ENCODE assay signal across 8 mouse cellular contexts in genomic region chr5:113286591-113287520, GRCm38 (mm10). TPM values are rescaled to one million over a fixed set of nuclear protein-coding genes. Genes with fewer than 3 reads are reported as not detected.
DNase-seq lines count a peak whose midpoint lies in the region; ATAC-seq and TF ChIP-seq lines count a peak whose summit lies in the region.

No protein-coding gene starts in this region.

- H3K36me3 ChIP-seq in embryonic facial prominence, embryonic 13.5 days: no peaks in the 10 kb centered on the region
- H3K36me3 ChIP-seq in hindbrain, postnatal 0 days (ENCODE audit: insufficient read depth, low read length): no peaks in the 10 kb centered on the region
- no peaks in the 10 kb centered on the region for H3K36me3 ChIP-seq in limb, embryonic 10.5 days
- peaks cover 8% of the 10 kb centered on the region for H3K36me3 ChIP-seq in midbrain, embryonic 15.5 days (replicated peaks)

- no peaks in the 10 kb centered on the region for H3K9me3 ChIP-seq in embryonic facial prominence, embryonic 13.5 days
- H3K9me3 ChIP-seq in hindbrain, postnatal 0 days (ENCODE audit: low read length): no peaks in the 10 kb centered on the region
- no peaks in the 10 kb centered on the region for H3K9me3 ChIP-seq in limb, embryonic 10.5 days (replicated peaks)
- H3K9me3 ChIP-seq in midbrain, embryonic 15.5 days: no peaks in the 10 kb centered on the region

- peak; percentile 84 for TF ChIP-seq CTCF in hindbrain, postnatal 0 days (IDR thresholded peaks at IDR 0.05; ENCODE audit: low read depth)

- H3K4me1 ChIP-seq in embryonic facial prominence, embryonic 13.5 days: 0 out of 2 replicates have a peak, but pooled peaks cover 3% of the 10 kb centered on the region
- no peaks in the 10 kb centered on the region for H3K4me1 ChIP-seq in hindbrain, postnatal 0 days (ENCODE audit: insufficient read depth, low read length)
- H3K4me1 ChIP-seq in limb, embryonic 10.5 days: peaks cover 6% of the 10 kb centered on the region
- H3K4me1 ChIP-seq in midbrain, embryonic 15.5 days: peaks cover 7% of the 10 kb centered on the region

- H3K27ac ChIP-seq in embryonic facial prominence, embryonic 13.5 days: no peak overlapping the region
- no peak overlapping the region for H3K27ac ChIP-seq in hindbrain, postnatal 0 days
- H3K27ac ChIP-seq in limb, embryonic 10.5 days: no peak overlapping the region
- no peak overlapping the region for H3K27ac ChIP-seq in midbrain, embryonic 15.5 days

- H3K9ac ChIP-seq in embryonic facial prominence, embryonic 13.5 days: peak overlapping the region; percentile 21; the same call in 1 of the 2 replicates
- H3K9ac ChIP-seq in hindbrain, postnatal 0 days (replicated peaks; ENCODE audit: low read length): 0 out of 2 replicates have a peak overlapping the region, but pooled peaks have one; percentile 0
- H3K9ac ChIP-seq in midbrain, embryonic 15.5 days: no peak overlapping the region

- peak overlapping the region; percentile 45 for H3K4me2 ChIP-seq in embryonic facial prominence, embryonic 13.5 days
- peak overlapping the region; percentile 41 for H3K4me2 ChIP-seq in hindbrain, postnatal 0 days (ENCODE audit: low read depth, low read length)
- H3K4me2 ChIP-seq in midbrain, embryonic 15.5 days: peak overlapping the region; percentile 47

- ATAC-seq in CD4-positive, CD25-positive, alpha-beta regulatory T cell, adult 4 months: no peak
- no peak for ATAC-seq in embryonic facial prominence, embryonic 13.5 days (ENCODE audit: insufficient number of reproducible peaks, insufficient read depth, low FRiP score, low TSS enrichment, low read depth)
- ATAC-seq in hindbrain, postnatal 0 days: no peak
- ATAC-seq in midbrain, embryonic 15.5 days (replicated peaks): peak; percentile 34; the same call in 1 of the 2 replicates

- peak overlapping the region; percentile 20 for H3K4me3 ChIP-seq in embryonic facial prominence, embryonic 13.5 days
- no peak overlapping the region; the same call in 1 of the 2 replicates for H3K4me3 ChIP-seq in hindbrain, postnatal 0 days (ENCODE audit: low read length)
- peak overlapping the region; percentile 21; the same call in 1 of the 2 replicates for H3K4me3 ChIP-seq in limb, embryonic 10.5 days
- H3K4me3 ChIP-seq in midbrain, embryonic 15.5 days: peak overlapping the region; percentile 19; the same call in 1 of the 2 replicates

- peak; percentile 43 for DNase-seq in CD4-positive, CD25-positive, alpha-beta regulatory T cell, adult 2 months (ENCODE audit: low read depth, low spot score)
- DNase-seq in adrenal gland, adult 18-20 months (ENCODE audit: low spot score in 2 of 2): peak; percentile 18 to 51
- DNase-seq in hindbrain, postnatal 0 days (ENCODE audit: low spot score): peak; percentile 76
- DNase-seq in limb, embryonic 10.5 days (ENCODE audit: low spot score): peak; percentile 80
- DNase-seq in thymus, postnatal 0 days (ENCODE audit: low spot score): peak; percentile 19

- H3K27me3 ChIP-seq in embryonic facial prominence, embryonic 13.5 days: peaks cover 59% of the 10 kb centered on the region
- no peaks in the 10 kb centered on the region for H3K27me3 ChIP-seq in hindbrain, postnatal 0 days (ENCODE audit: insufficient read depth, low read length)
- H3K27me3 ChIP-seq in limb, embryonic 10.5 days (ENCODE audit: low read depth, poor library complexity, severe bottlenecking): peaks cover 59% of the 10 kb centered on the region
- peaks cover 15% of the 10 kb centered on the region; the same call in 1 of the 2 replicates for H3K27me3 ChIP-seq in midbrain, embryonic 15.5 days (replicated peaks)

- 3% methylated on average over 60 of the region's 60 CpGs for WGBS in embryonic facial prominence, embryonic 13.5 days
- 3% methylated on average over 56 of the region's 60 CpGs for WGBS in hindbrain, postnatal 0 days
- 5% methylated on average over 52 of the region's 60 CpGs for WGBS in limb, embryonic 10.5 days
- WGBS in midbrain, embryonic 15.5 days: 3% methylated on average over 57 of the region's 60 CpGs

RNA-seq across cellular contexts. Expression of gene Sgsm1, which starts 23.7 kb away (rescaled TPM):
- not detected for polyA plus RNA-seq in CD4-positive, CD25-positive, alpha-beta regulatory T cell, adult 4 months (2017; shearing (Covaris generic))
- 10 to 100 TPM in 1 of 2 experiments, 1 to 10 TPM in 1; 8.8 to 12.2 TPM for total RNA-seq in adrenal gland, adult 18-20 months (2021)
- 2.7 and 3.5 TPM in 2 replicates for polyA plus RNA-seq in embryonic facial prominence, embryonic 13.5 days (2015; fragmentation: Nextera tagmentation; extraction: Ambion mirVana)
- 33.4 and 43.4 TPM in 2 replicates for total RNA-seq in hindbrain, postnatal 0 days (2014; rRNA removed)
- polyA plus RNA-seq in hindbrain, postnatal 0 days (2015; fragmentation: Nextera tagmentation; extraction: Ambion mirVana): 13.8 and 15.2 TPM in 2 replicates
- 13.4 and 15.1 TPM in 2 replicates for polyA plus RNA-seq in limb, embryonic 10.5 days (2016; fragmentation: Nextera tagmentation; extraction: Ambion mirVana)
- polyA plus RNA-seq in midbrain, embryonic 15.5 days (2015; fragmentation: Nextera tagmentation; extraction: Ambion mirVana): 23.9 and 27.4 TPM in 2 replicates
- 0.46 and 0.99 TPM in 2 replicates for polyA plus RNA-seq in thymus, postnatal 0 days (2015; fragmentation: Nextera tagmentation; extraction: Ambion mirVana)

Comparison
In these comparisons a context has a peak if more than half of its experiments do, and no peak if none do; other contexts are left out.
1. DNase-seq: peak in every context shown above with its lines; median percentile 80 in limb, embryonic 10.5 days; 76 in hindbrain, postnatal 0 days; 43 in CD4-positive, CD25-positive, alpha-beta regulatory T cell, adult 2 months; 34 in adrenal gland, adult 18-20 months; 19 in thymus, postnatal 0 days.